Mouse (Mus musculus) cortical plate, adult 2 months (tissue): ENCODE results near the gene Kmt2a. TPM values are rescaled to one million over a fixed set of nuclear protein-coding genes. Genes with fewer than 3 reads are reported as not detected.

ENCODE experiments used
- H3K27ac ChIP-seq: fragments of 200-500 bp; 2 replicates; pipeline ENCODE4 v1.5.1; 2012; ENCODE audit warnings: low read length, control low read depth, inconsistent platforms; ENCODE audit not compliant: insufficient read depth
- H3K4me1 ChIP-seq: fragments of 200-500 bp; 2 replicates; pipeline ENCODE4 v1.6.1; 2011; ENCODE audit warnings: low read length; ENCODE audit not compliant: control insufficient read depth, insufficient read depth
- H3K4me3 ChIP-seq: fragments of 200-500 bp; 2 replicates; pipeline ENCODE4 v1.5.1; 2011; ENCODE audit warnings: mild to moderate bottlenecking, low read length, control low read depth; ENCODE audit not compliant: insufficient read depth
- CTCF ChIP-seq: fragments of 200-500 bp; IDR thresholded peaks from 2 replicates; pipeline ENCODE4 v1.5.1; 2011; ENCODE audit warnings: mild to moderate bottlenecking, control low read depth, low read length; ENCODE audit not compliant: insufficient read depth; ENCODE audit errors: extremely low read depth
- POLR2A ChIP-seq: fragments of 200-500 bp; IDR thresholded peaks from 2 replicates; pipeline ENCODE4 v1.6.1; 2011; ENCODE audit warnings: mild to moderate bottlenecking, low read length, control low read depth; ENCODE audit not compliant: insufficient read depth; ENCODE audit errors: extremely low read depth
- polyA plus RNA-seq: library from polyadenylated mRNA; depleted of rRNA; stranded (reverse); fragments of >200 nt; gene quantifications from 2 replicates; pipeline ENCODE4 v1.2.3, GENCODE M21; 2012

Gene Kmt2a
- polyA plus RNA-seq, 1 experiment, result 28.6 TPM

DNA sequence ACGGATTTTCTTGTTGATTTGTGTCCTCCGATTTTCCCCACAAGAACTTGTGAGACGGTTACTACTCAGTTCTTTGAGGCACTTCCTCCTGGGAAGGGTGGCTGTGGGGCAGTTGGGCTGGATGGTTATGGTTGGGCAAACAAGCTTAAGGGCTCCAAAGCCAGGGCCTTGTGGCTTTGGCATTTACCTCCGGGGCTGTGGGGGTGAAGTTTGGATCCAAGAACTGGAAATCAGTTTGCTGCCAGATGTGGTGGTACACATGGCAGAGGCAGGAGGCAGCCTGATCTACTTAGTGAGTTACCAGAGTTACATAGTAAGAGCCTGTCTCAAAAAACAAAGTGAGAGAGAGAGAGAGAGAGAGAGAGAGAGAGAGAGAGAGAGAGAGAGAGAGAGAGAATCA lies 22.8 kb upstream of the Kmt2a start:
- TF ChIP-seq CTCF, result no peak
- TF ChIP-seq POLR2A, result no peak
- H3K27ac ChIP-seq, result no peak overlapping the region

DNA sequence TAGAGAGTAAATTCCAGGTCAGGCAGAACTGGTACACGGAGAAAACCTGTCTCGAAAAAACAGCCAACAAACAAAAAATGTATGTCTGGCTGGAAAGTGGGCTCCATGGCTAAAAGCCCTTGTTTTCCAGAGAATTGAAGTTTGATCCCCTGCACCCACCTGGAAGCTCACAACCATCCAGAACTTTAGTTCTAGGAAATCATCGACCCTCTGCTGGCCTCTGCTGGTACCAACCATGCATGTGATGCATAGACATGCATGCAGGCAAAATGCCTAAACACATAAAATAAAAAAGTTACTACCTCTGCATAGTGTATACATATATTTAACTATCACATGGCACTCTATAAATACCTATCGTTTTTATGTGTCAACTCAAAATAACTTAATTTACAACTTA lies 19.3 kb upstream of the Kmt2a start:
- no peak overlapping the region for H3K4me3 ChIP-seq
- H3K27ac ChIP-seq, result no peak overlapping the region
- TF ChIP-seq CTCF (peak; percentile 29; the same call in 1 of the 2 replicates), POLR2A (no peak)
- peaks cover 10% of the 10 kb centered on the region for H3K4me1 ChIP-seq

More for the DNA sequence above, 22.8 kb upstream of the Kmt2a start:
- Histone ChIP-seq H3K4me3 (no peak overlapping the region), H3K4me1 (peaks cover 17% of the 10 kb centered on the region)

DNA sequence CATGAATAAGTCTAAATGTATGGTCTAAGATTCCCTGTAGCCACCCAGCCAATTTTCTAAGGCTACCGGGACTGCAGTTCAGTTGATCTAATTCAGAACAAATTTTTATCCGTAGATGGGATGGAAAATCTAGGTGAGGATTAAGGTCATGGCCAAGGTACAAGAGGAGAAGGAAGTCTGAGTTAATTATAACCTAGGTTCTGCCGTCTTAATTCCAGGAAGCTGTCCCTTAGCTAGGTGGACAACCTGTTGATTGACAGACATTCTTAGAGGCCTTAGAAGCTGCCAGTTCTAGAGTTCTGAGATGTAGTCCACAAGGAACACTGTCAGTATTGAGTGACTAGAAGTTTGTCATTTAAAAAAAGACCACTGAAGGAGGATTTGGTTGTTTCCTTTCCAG lies 18.6 kb upstream of the Kmt2a start:
- TF ChIP-seq CTCF (no peak), POLR2A (no peak)
- Histone ChIP-seq H3K4me1 (peaks cover 8% of the 10 kb centered on the region), H3K27ac (no peak overlapping the region)

DNA sequence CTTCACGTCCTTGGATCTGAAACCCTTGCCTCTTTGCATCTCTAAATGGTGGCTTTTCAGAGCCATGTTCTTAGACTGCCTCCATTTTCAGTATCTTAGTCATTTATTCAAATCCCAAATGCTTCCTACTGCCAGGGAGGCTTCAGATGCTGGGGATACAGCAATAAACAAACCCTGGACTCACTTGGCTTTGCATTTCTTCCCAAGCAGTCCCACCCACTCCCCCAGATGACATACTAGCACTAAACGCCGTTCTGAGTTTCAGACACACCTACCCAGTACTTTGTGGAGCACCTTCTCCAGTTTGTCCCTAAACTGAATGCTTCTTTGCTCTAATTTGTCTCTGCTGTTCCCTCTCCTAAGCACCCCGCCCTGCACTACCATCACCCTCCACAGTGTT lies 15.9 kb upstream of the Kmt2a start:
- no peak overlapping the region for H3K27ac ChIP-seq
- no peak overlapping the region for H3K4me3 ChIP-seq
- peaks cover 2% of the 10 kb centered on the region; the same call in 1 of the 2 replicates for H3K4me1 ChIP-seq
- TF ChIP-seq POLR2A (no peak), CTCF (no peak)

More for the DNA sequence above, 18.6 kb upstream of the Kmt2a start:
- H3K4me3 ChIP-seq, result no peak overlapping the region

DNA sequence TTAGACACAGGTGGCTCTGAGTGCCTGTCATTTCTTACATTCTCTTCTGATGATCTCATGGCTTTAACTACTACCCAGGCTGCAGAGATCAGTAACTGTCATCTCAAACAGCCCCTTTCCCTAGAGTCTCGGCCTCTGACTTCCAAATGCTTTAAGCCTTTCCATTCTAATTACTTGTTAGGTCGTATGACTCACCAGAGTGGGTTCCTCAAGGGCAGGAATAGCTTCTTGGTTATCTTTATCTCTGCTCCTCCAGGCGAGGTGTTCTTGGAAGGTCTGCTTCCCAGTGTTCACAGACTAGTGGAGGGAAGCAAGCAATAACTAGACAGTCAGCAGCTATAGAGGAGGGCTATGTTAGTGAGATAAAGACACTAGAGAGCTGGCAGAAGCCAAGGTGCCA lies 11.6 kb upstream of the Kmt2a start:
- H3K4me3 ChIP-seq, result no peak overlapping the region
- peaks cover 2% of the 10 kb centered on the region; the same call in 1 of the 2 replicates for H3K4me1 ChIP-seq
- no peak for TF ChIP-seq POLR2A
- H3K27ac ChIP-seq, result no peak overlapping the region

DNA sequence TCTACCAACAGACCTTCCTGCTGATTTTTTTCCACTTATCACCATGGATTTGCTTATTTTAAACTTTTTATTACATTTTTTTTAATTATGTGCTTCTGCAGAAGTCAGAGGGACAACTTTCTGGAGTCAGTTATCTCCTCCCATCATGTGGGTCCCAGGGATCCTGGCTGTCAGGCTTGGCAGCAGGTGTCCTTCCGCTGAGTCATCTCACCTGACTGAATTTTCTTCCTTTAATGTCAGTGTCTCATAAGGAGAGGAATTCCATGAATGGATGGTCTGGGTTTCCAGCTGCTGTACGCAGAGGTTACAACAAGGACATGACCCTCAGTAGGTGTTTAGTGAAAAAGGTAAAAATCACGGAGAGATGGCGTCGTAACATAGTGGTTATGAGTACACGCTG lies 10.1 kb upstream of the Kmt2a start:
- TF ChIP-seq CTCF (no peak), POLR2A (no peak)
- H3K4me1 ChIP-seq, result no peaks in the 10 kb centered on the region; the same call in 1 of the 2 replicates
- H3K4me3 ChIP-seq, result no peak overlapping the region
- no peak overlapping the region for H3K27ac ChIP-seq

DNA sequence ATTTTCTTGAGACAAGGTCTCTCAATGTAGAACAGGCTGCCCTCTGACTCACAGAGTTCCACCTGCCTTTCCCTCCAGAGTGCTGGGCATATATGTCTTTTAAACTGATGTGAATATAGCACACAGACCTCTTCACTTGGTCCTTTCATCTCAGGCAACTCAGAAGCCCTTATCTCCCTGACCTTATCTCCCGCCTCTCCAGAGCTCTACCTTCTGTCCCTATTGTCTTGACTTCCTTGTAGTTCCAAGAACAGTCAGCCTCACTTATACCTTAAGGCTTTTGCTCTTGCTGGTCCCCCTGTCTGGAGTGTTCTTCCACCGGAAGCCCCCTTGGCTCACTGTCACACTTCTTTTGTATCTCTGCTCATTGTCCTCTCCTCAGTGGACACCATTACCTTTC lies 9.0 kb upstream of the Kmt2a start:
- Histone ChIP-seq H3K27ac (no peak overlapping the region), H3K4me1 (no peaks in the 10 kb centered on the region; the same call in 1 of the 2 replicates), H3K4me3 (no peak overlapping the region)
- TF ChIP-seq POLR2A (no peak), CTCF (no peak)

DNA sequence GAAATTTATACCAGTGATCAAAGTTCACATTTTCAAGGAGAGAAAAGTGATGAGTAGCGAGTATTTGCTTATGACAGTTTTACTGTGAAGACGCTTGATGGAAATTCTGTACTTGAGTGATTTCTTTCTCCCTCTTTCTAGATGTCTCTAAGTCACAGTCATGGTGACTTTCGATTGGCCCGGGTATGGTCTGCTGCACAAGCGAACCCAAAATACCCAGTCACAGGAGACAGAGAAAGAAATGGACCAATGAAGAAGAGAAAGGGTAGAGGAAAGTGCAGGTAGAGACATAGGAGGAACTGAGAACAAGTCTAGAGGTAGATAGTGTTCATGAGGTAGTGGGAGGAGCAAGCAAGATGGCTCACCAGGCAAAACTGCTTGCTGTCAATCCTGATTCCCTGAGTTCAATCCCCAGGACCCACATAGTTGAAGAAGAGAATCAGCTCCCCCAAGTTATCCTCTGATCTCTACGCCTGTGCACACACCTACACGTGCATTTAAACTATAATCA lies 7.1 kb upstream of the Kmt2a start:
- TF ChIP-seq CTCF (no peak), POLR2A (no peak)
- no peaks in the 10 kb centered on the region; the same call in 1 of the 2 replicates for H3K4me1 ChIP-seq
- no peak overlapping the region for H3K4me3 ChIP-seq
- no peak overlapping the region for H3K27ac ChIP-seq

DNA sequence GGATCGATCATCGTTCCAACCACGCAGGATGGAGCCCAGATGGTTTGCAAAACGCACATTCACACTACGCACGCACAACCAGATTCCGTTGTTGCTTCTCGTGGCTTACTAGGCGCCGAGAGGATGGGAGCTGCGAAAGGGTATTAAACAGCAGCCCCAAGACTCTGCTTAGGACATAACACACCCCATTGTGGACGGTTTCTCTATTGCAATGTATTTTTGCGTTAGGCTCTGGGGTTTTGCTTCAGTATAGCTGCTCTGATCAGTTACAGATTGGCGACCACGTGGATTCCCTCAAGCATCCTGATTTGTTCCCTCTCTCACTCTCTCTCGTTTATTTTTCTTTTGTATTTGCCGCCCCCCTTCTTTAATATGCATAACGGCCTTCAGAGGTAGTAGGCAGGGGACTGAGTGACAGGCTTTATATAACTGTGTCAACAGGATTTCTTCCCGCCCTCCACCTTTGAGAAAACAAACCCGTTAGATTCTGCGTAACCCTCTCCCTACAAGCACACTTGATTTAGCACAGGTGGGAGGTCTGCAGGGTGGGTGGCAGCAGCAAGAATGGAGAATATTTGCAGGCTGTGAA lies 2.0 kb upstream of the Kmt2a start:
- H3K4me1 ChIP-seq, result peaks cover 1% of the 10 kb centered on the region; the same call in 1 of the 2 replicates
- H3K4me3 ChIP-seq, result peak overlapping the region; percentile 61
- no peak overlapping the region for H3K27ac ChIP-seq
- TF ChIP-seq POLR2A (no peak), CTCF (0 out of 2 replicates have a peak, but pooled peaks have one; percentile 0)

DNA sequence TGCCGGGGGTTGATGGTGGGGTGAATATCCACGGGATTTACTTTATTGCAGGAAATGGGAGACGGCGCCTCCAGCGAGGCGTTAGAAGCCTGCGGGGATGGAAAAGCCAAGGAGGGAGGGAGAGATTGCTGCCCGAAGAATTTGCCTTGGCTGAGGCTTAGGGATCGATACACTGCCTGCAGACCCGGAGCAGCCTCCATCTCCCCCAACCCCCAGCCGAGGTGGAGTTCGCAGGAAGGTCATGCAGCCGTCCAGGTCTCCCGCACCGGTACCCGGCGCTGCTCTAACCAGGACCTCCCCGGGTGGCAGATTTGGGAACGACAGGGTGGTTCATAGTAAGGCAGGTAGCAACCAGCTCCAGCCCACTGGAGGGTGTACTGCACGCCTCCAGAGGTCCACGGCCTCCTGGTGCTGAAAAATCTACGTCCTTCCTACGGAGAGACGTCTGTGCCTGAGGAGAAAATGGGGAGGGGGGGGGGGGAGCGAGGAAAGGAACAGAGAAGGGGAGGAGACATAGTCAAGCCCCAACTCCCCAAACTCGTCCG lies 1.4 kb upstream of the Kmt2a start:
- no peak for TF ChIP-seq CTCF
- TF ChIP-seq POLR2A, result 0 out of 2 replicates have a peak, but pooled peaks have one; percentile 10
- Histone ChIP-seq H3K4me1 (peaks cover 3% of the 10 kb centered on the region; the same call in 1 of the 2 replicates), H3K4me3 (peak overlapping the region; percentile 61), H3K27ac (peak overlapping the region; percentile 73; the same call in 1 of the 2 replicates)
